Mouse (Mus musculus) splenic B cell, adult 2 months (primary cell): ENCODE data around the gene Sipa1l1.
A peak's percentile ranks its signal among the peaks of the same experiment; 100 is the strongest.
"Not testable (repeated sequence)": the region's sequence is repeated elsewhere in the genome, so short reads cannot be mapped to it uniquely, and the experiment has no call there.

Experiments used
- DNase-seq: peaks from one replicate; pipeline ENCODE4 v3.0.0-alpha.2; 2011; ENCODE audit warnings: low read depth, low spot score
- H3K27me3 ChIP-seq: 2 replicates; pipeline ENCODE4 v1.6.1; 2012; ENCODE audit warnings: mild to moderate bottlenecking, low read length, moderate library complexity, mixed read lengths; ENCODE audit not compliant: control insufficient read depth, poor library complexity, insufficient read depth, severe bottlenecking
- H3K36me3 ChIP-seq: 2 replicates; pipeline ENCODE4 v1.6.1; 2012; ENCODE audit warnings: mild to moderate bottlenecking, low read length, moderate library complexity, mixed read lengths; ENCODE audit not compliant: control insufficient read depth, poor library complexity, insufficient read depth, severe bottlenecking

Gene Sipa1l1

GRCm38 (mm10) chr12:82166101-82166571 lies 3.0 kb upstream of the Sipa1l1 start:
- Histone ChIP-seq H3K27me3 (no peaks in the 10 kb centered on the region), H3K36me3 (no peaks in the 10 kb centered on the region)
- peak; percentile 40 for DNase-seq

- Histone ChIP-seq H3K27me3 (no peaks in the 10 kb centered on the region), H3K36me3 (no peaks in the 10 kb centered on the region)
- DNase-seq, result peak; percentile 65
Observed at GRCm38 (mm10) chr12:82169571-82170431, 681 bp downstream of the Sipa1l1 start.

- Histone ChIP-seq H3K36me3 (no peaks in the 10 kb centered on the region), H3K27me3 (no peaks in the 10 kb centered on the region)
- no peak for DNase-seq
Observed at GRCm38 (mm10) chr12:82170461-82171279, 1.6 kb downstream of the Sipa1l1 start.

- peak; percentile 49 for DNase-seq
- no peaks in the 10 kb centered on the region for H3K36me3 ChIP-seq
Observed at GRCm38 (mm10) chr12:82171591-82171990, 2.5 kb downstream of the Sipa1l1 start.

GRCm38 (mm10) chr12:82173623-82174022 lies 4.5 kb downstream of the Sipa1l1 start:
- DNase-seq, result no peak
- Histone ChIP-seq H3K36me3 (no peaks in the 10 kb centered on the region), H3K27me3 (no peaks in the 10 kb centered on the region)

More at GRCm38 (mm10) chr12:82171591-82171990, 2.5 kb downstream of the Sipa1l1 start:
- no peaks in the 10 kb centered on the region for H3K27me3 ChIP-seq

GRCm38 (mm10) chr12:82175709-82176108 lies 6.6 kb downstream of the Sipa1l1 start:
- no peaks in the 10 kb centered on the region for H3K27me3 ChIP-seq
- no peaks in the 10 kb centered on the region for H3K36me3 ChIP-seq
- no peak for DNase-seq

GRCm38 (mm10) chr12:82178636-82179035 lies 9.5 kb downstream of the Sipa1l1 start:
- H3K27me3 ChIP-seq, result no peaks in the 10 kb centered on the region
- H3K36me3 ChIP-seq, result no peaks in the 10 kb centered on the region
- DNase-seq, result no peak

GRCm38 (mm10) chr12:82179626-82180025 lies 10.5 kb downstream of the Sipa1l1 start:
- peak; percentile 55 for DNase-seq
- Histone ChIP-seq H3K27me3 (no peaks in the 10 kb centered on the region), H3K36me3 (no peaks in the 10 kb centered on the region)

- H3K36me3 ChIP-seq, DNase-seq, H3K27me3 ChIP-seq: not testable (repeated sequence)
Observed at GRCm38 (mm10) chr12:82186156-82186555, 17.0 kb downstream of the Sipa1l1 start.

- DNase-seq, result no peak
- Histone ChIP-seq H3K36me3 (no peaks in the 10 kb centered on the region), H3K27me3 (no peaks in the 10 kb centered on the region)
Observed at GRCm38 (mm10) chr12:82186740-82187139, 17.6 kb downstream of the Sipa1l1 start.

- no peak for DNase-seq
- Histone ChIP-seq H3K27me3 (no peaks in the 10 kb centered on the region), H3K36me3 (no peaks in the 10 kb centered on the region)
Observed at GRCm38 (mm10) chr12:82187178-82187839, 18.2 kb downstream of the Sipa1l1 start.

GRCm38 (mm10) chr12:82188321-82189075 lies 19.4 kb downstream of the Sipa1l1 start:
- DNase-seq, result no peak
- Histone ChIP-seq H3K27me3 (no peaks in the 10 kb centered on the region), H3K36me3 (no peaks in the 10 kb centered on the region)

GRCm38 (mm10) chr12:82189076-82189675 lies 20.1 kb downstream of the Sipa1l1 start:
- Histone ChIP-seq H3K36me3 (no peaks in the 10 kb centered on the region), H3K27me3 (no peaks in the 10 kb centered on the region)
- no peak for DNase-seq
